Mouse (Mus musculus): ENCODE data around the gene Gfpt2. TPM values are rescaled to one million over a fixed set of nuclear protein-coding genes. Genes with fewer than 3 reads are reported as not detected.
"Not testable (repeated sequence)": the region's sequence is repeated elsewhere in the genome, so short reads cannot be mapped to it uniquely, and the experiment has no call there.

The Gfpt2 gene
- polyA plus RNA-seq, 1 experiment from 2014 or later, result 4.6 TPM

- Histone ChIP-seq H3K4me1 (replicated peaks) (peaks cover 6% of the 10 kb centered on the region; the same call in 1 of the 2 replicates), H3K4me3 (replicated peaks) (no peak overlapping the region), H3K9ac (replicated peaks) (no peak overlapping the region), H3K4me2 (replicated peaks) (no peak overlapping the region), H3K27ac (no peak overlapping the region), H3K9me3 (no peaks in the 10 kb centered on the region), H3K27me3 (no peaks in the 10 kb centered on the region), H3K36me3 (no peaks in the 10 kb centered on the region)
- no peak for ATAC-seq
- WGBS, result 94% methylated on average over 2 of the region's 2 CpGs
Measured at GRCm38 (mm10) chr11:49766137-49766411, 27.9 kb upstream of the Gfpt2 start.

GRCm38 (mm10) chr11:49767497-49767896 lies 26.5 kb upstream of the Gfpt2 start:
- H3K9me3 ChIP-seq; H3K9ac ChIP-seq (replicated peaks); H3K4me1 ChIP-seq (replicated peaks); H3K27me3 ChIP-seq; ATAC-seq; H3K4me2 ChIP-seq (replicated peaks); H3K27ac ChIP-seq; H3K4me3 ChIP-seq (replicated peaks); H3K36me3 ChIP-seq: not testable (repeated sequence)
- 98% methylated on average over 5 of the region's 6 CpGs for WGBS

- Histone ChIP-seq H3K4me2 (replicated peaks) (no peak overlapping the region), H3K27me3 (no peaks in the 10 kb centered on the region)
- WGBS, result 92% methylated on average over 5 of the region's 5 CpGs
Measured at GRCm38 (mm10) chr11:49768781-49769180, 25.2 kb upstream of the Gfpt2 start.

GRCm38 (mm10) chr11:49770676-49771550 lies 23.1 kb upstream of the Gfpt2 start:
- H3K27ac ChIP-seq, result no peak overlapping the region
- H3K9me3 ChIP-seq, result no peaks in the 10 kb centered on the region
- H3K4me3 ChIP-seq (replicated peaks), result no peak overlapping the region
- WGBS, result 77% methylated on average over 9 of the region's 9 CpGs
- H3K4me2 ChIP-seq (replicated peaks), result no peak overlapping the region
- H3K27me3 ChIP-seq, result no peaks in the 10 kb centered on the region
- no peak for ATAC-seq
- H3K36me3 ChIP-seq, result no peaks in the 10 kb centered on the region
- no peaks in the 10 kb centered on the region for H3K4me1 ChIP-seq (replicated peaks)
- H3K9ac ChIP-seq (replicated peaks), result no peak overlapping the region

More at GRCm38 (mm10) chr11:49768781-49769180, 25.2 kb upstream of the Gfpt2 start:
- Histone ChIP-seq H3K36me3 (no peaks in the 10 kb centered on the region), H3K9ac (replicated peaks) (no peak overlapping the region), H3K9me3 (no peaks in the 10 kb centered on the region), H3K27ac (no peak overlapping the region), H3K4me1 (replicated peaks) (0 out of 2 replicates have a peak, but pooled peaks cover under 1% of the 10 kb centered on the region), H3K4me3 (replicated peaks) (no peak overlapping the region)
- ATAC-seq, result no peak

- no peak for ATAC-seq
- WGBS, result 81% methylated on average over 5 of the region's 5 CpGs
- Histone ChIP-seq H3K9ac (replicated peaks) (no peak overlapping the region), H3K4me2 (replicated peaks) (no peak overlapping the region), H3K4me1 (replicated peaks) (no peaks in the 10 kb centered on the region), H3K36me3 (no peaks in the 10 kb centered on the region), H3K27ac (no peak overlapping the region), H3K4me3 (replicated peaks) (no peak overlapping the region), H3K27me3 (no peaks in the 10 kb centered on the region), H3K9me3 (no peaks in the 10 kb centered on the region)
Measured at GRCm38 (mm10) chr11:49772251-49772650, 21.7 kb upstream of the Gfpt2 start.

GRCm38 (mm10) chr11:49774894-49775293 lies 19.1 kb upstream of the Gfpt2 start:
- no peaks in the 10 kb centered on the region for H3K9me3 ChIP-seq
- no peaks in the 10 kb centered on the region for H3K27me3 ChIP-seq
- H3K4me3 ChIP-seq (replicated peaks), result no peak overlapping the region
- no peak overlapping the region for H3K27ac ChIP-seq
- ATAC-seq, result no peak
- H3K9ac ChIP-seq (replicated peaks), result no peak overlapping the region
- WGBS, result 68% methylated on average over 4 of the region's 4 CpGs
- no peak overlapping the region for H3K4me2 ChIP-seq (replicated peaks)
- H3K4me1 ChIP-seq (replicated peaks), result no peaks in the 10 kb centered on the region
- H3K36me3 ChIP-seq, result no peaks in the 10 kb centered on the region

- no peaks in the 10 kb centered on the region for H3K9me3 ChIP-seq
- 88% methylated on average over 6 of the region's 6 CpGs for WGBS
- H3K27ac ChIP-seq, result no peak overlapping the region
- H3K36me3 ChIP-seq, result no peaks in the 10 kb centered on the region
- ATAC-seq, result no peak
- H3K4me2 ChIP-seq (replicated peaks), result no peak overlapping the region
- H3K4me1 ChIP-seq (replicated peaks), result no peaks in the 10 kb centered on the region
- H3K4me3 ChIP-seq (replicated peaks), result no peak overlapping the region
- no peaks in the 10 kb centered on the region for H3K27me3 ChIP-seq
- H3K9ac ChIP-seq (replicated peaks), result no peak overlapping the region
Measured at GRCm38 (mm10) chr11:49778844-49779243, 15.1 kb upstream of the Gfpt2 start.

GRCm38 (mm10) chr11:49780161-49780817 lies 13.7 kb upstream of the Gfpt2 start:
- H3K27ac ChIP-seq, result no peak overlapping the region
- H3K4me3 ChIP-seq (replicated peaks), result no peak overlapping the region
- no peak overlapping the region for H3K9ac ChIP-seq (replicated peaks)
- H3K4me2 ChIP-seq (replicated peaks), result no peak overlapping the region
- no peaks in the 10 kb centered on the region for H3K9me3 ChIP-seq
- WGBS, result 78% methylated on average over 4 of the region's 4 CpGs
- no peak for ATAC-seq
- H3K36me3 ChIP-seq, result no peaks in the 10 kb centered on the region
- no peaks in the 10 kb centered on the region for H3K27me3 ChIP-seq
- H3K4me1 ChIP-seq (replicated peaks), result no peaks in the 10 kb centered on the region

GRCm38 (mm10) chr11:49781833-49782399 lies 12.1 kb upstream of the Gfpt2 start:
- H3K27ac ChIP-seq, result no peak overlapping the region
- H3K4me2 ChIP-seq (replicated peaks), result no peak overlapping the region
- no peaks in the 10 kb centered on the region for H3K36me3 ChIP-seq
- ATAC-seq, result no peak
- no peak overlapping the region for H3K9ac ChIP-seq (replicated peaks)
- 69% methylated on average over 6 of the region's 6 CpGs for WGBS
- H3K4me1 ChIP-seq (replicated peaks), result no peaks in the 10 kb centered on the region
- H3K4me3 ChIP-seq (replicated peaks), result no peak overlapping the region
- H3K9me3 ChIP-seq, result no peaks in the 10 kb centered on the region
- no peaks in the 10 kb centered on the region for H3K27me3 ChIP-seq

- ATAC-seq, result peak; percentile 7; the same call in 1 of the 2 replicates
- H3K4me3 ChIP-seq (replicated peaks), result no peak overlapping the region
Measured at GRCm38 (mm10) chr11:49793131-49793530, 847 bp upstream of the Gfpt2 start.

GRCm38 (mm10) chr11:49794342-49795144 lies 565 bp downstream of the Gfpt2 start:
- H3K4me1 ChIP-seq (replicated peaks), result peaks cover 15% of the 10 kb centered on the region
- H3K27ac ChIP-seq, result no peak overlapping the region
- peak overlapping the region; percentile 59 for H3K4me3 ChIP-seq (replicated peaks)
- no peaks in the 10 kb centered on the region for H3K9me3 ChIP-seq
- H3K9ac ChIP-seq (replicated peaks), result peak overlapping the region; percentile 68
- H3K27me3 ChIP-seq, result peaks cover 23% of the 10 kb centered on the region
- H3K4me2 ChIP-seq (replicated peaks), result peak overlapping the region; percentile 93
- no peaks in the 10 kb centered on the region for H3K36me3 ChIP-seq
- ATAC-seq, result no peak; the same call in 1 of the 2 replicates
- under 1% methylated on average over 45 of the region's 45 CpGs for WGBS

More at GRCm38 (mm10) chr11:49793131-49793530, 847 bp upstream of the Gfpt2 start:
- no peak overlapping the region for H3K27ac ChIP-seq
- H3K9me3 ChIP-seq, result no peaks in the 10 kb centered on the region
- no peak overlapping the region for H3K9ac ChIP-seq (replicated peaks)
- 6% methylated on average over 14 of the region's 14 CpGs for WGBS
- peaks cover 23% of the 10 kb centered on the region for H3K27me3 ChIP-seq
- H3K4me1 ChIP-seq (replicated peaks), result peaks cover 15% of the 10 kb centered on the region
- H3K4me2 ChIP-seq (replicated peaks), result no peak overlapping the region
- H3K36me3 ChIP-seq, result no peaks in the 10 kb centered on the region

Measured in midbrain, embryonic 13.5 days (tissue).